Mouse (Mus musculus): ENCODE results near the gene Selenok.

The Selenok gene

GRCm38 (mm10) chr14:29996000-29996751, 28.1 kb downstream of the Selenok start:
- no peak for DNase-seq (ENCODE audit: low spot score)

- no peak for DNase-seq (ENCODE audit: low spot score)
These were observed 29.2 kb downstream of the Selenok start for GRCm38 (mm10) chr14:29997345-29997744.

GRCm38 (mm10) chr14:29998747-29999474, 30.8 kb downstream of the Selenok start:
- DNase-seq (ENCODE audit: low spot score) = no peak

- DNase-seq (ENCODE audit: low spot score) = no peak
These were observed 31.3 kb downstream of the Selenok start for GRCm38 (mm10) chr14:29999475-29999811.

GRCm38 (mm10) chr14:30008733-30009575, 40.8 kb downstream of the Selenok start, which contains the start of the genes Il17rb and Chdh:
Gene Il17rb (minus strand): TSS chr14:30008896.
Gene Chdh (plus strand): TSS chr14:30009023.
- no peak for DNase-seq (ENCODE audit: low spot score)

GRCm38 (mm10) chr14:30009864-30010560, 41.9 kb downstream of the Selenok start:
- no peak for DNase-seq (ENCODE audit: low spot score)

- no peak for DNase-seq (ENCODE audit: low spot score)
These were observed 43.9 kb downstream of the Selenok start for GRCm38 (mm10) chr14:30011886-30012560.

GRCm38 (mm10) chr14:30014487-30014886, 46.4 kb downstream of the Selenok start:
- DNase-seq (ENCODE audit: low spot score) = peak; percentile 20

GRCm38 (mm10) chr14:30015008-30015407, 46.9 kb downstream of the Selenok start:
- no peak for DNase-seq (ENCODE audit: low spot score)

GRCm38 (mm10) chr14:30016666-30017065, 48.6 kb downstream of the Selenok start:
- DNase-seq (ENCODE audit: low spot score) = no peak

- DNase-seq (ENCODE audit: low spot score) = no peak
These were observed 49.8 kb downstream of the Selenok start for GRCm38 (mm10) chr14:30017794-30018462.

GRCm38 (mm10) chr14:30018463-30018801, 50.3 kb downstream of the Selenok start:
- DNase-seq (ENCODE audit: low spot score) = no peak

GRCm38 (mm10) chr14:30018846-30019245, 50.7 kb downstream of the Selenok start:
- no peak for DNase-seq (ENCODE audit: low spot score)

- no peak for DNase-seq (ENCODE audit: low spot score)
These were observed 51.3 kb downstream of the Selenok start for GRCm38 (mm10) chr14:30019375-30019774.

GRCm38 (mm10) chr14:30019792-30020575, 51.9 kb downstream of the Selenok start:
- no peak for DNase-seq (ENCODE audit: low spot score)

- no peak for DNase-seq (ENCODE audit: low spot score)
These were observed 54.4 kb downstream of the Selenok start for GRCm38 (mm10) chr14:30022471-30022870.

GRCm38 (mm10) chr14:30024387-30024786, 56.3 kb downstream of the Selenok start:
- peak; percentile 20 for DNase-seq (ENCODE audit: low spot score)
